Mouse (Mus musculus) neural tube, embryonic 12.5 days (tissue): ENCODE measurements around the gene Cdk11b. TPM values are rescaled to one million over a fixed set of nuclear protein-coding genes. Genes with fewer than 3 reads are reported as not detected.

Source experiments
- ATAC-seq: fragments of 200-750 bp; cut with Nextera tagmentation; 2 replicates; pipeline ENCODE4 v1.8.0; 2017; ENCODE audit warnings: low read depth, mild to moderate bottlenecking, moderate TSS enrichment, moderate library complexity; ENCODE audit not compliant: low FRiP score
- H3K27ac ChIP-seq: fragments of 300-500 bp; sonication (generic); 2 replicates; pipeline ENCODE4 v1.5.1; 2016
- H3K27me3 ChIP-seq: fragments of 300-500 bp; sonication (generic); replicated peaks from 2 replicates; pipeline ENCODE4 v1.6.1; 2016; ENCODE audit warnings: mild to moderate bottlenecking
- H3K36me3 ChIP-seq: fragments of 300-500 bp; sonication (generic); 2 replicates; pipeline ENCODE4 v1.6.1; 2016; ENCODE audit warnings: mild to moderate bottlenecking
- H3K4me1 ChIP-seq: fragments of 300-500 bp; sonication (generic); 2 replicates; pipeline ENCODE4 v1.6.1; 2016
- H3K4me2 ChIP-seq: fragments of 300-500 bp; sonication (generic); replicated peaks from 2 replicates; pipeline ENCODE4 v1.6.1; 2016; ENCODE audit warnings: mild to moderate bottlenecking
- H3K4me3 ChIP-seq: fragments of 300-500 bp; sonication (generic); 2 replicates; pipeline ENCODE4 v1.5.1; 2016
- H3K9ac ChIP-seq: fragments of 300-500 bp; sonication (generic); 2 replicates; pipeline ENCODE4 v1.6.1; 2016; ENCODE audit warnings: mild to moderate bottlenecking
- H3K9me3 ChIP-seq: fragments of 300-500 bp; sonication (generic); 2 replicates; pipeline ENCODE4 v1.6.1; 2016; ENCODE audit warnings: mild to moderate bottlenecking
- WGBS: fragments of 180-500 bp; shearing (Covaris S2); methylation state at CpG from one replicate; pipeline ENCODE4 v1.1.7; 2016; 5-methylcytosine and 5-hydroxymethylcytosine counted together
- polyA plus RNA-seq: library from polyadenylated mRNA; unstranded; fragments of >200 nt; fragmentation: Nextera tagmentation; extraction: Ambion mirVana; gene quantifications from 2 replicates; pipeline ENCODE4 v1.2.1, GENCODE M21; 2016

Cdk11b gene
- polyA plus RNA-seq, 1 experiment from 2014 or later = 79.5 TPM

DNA sequence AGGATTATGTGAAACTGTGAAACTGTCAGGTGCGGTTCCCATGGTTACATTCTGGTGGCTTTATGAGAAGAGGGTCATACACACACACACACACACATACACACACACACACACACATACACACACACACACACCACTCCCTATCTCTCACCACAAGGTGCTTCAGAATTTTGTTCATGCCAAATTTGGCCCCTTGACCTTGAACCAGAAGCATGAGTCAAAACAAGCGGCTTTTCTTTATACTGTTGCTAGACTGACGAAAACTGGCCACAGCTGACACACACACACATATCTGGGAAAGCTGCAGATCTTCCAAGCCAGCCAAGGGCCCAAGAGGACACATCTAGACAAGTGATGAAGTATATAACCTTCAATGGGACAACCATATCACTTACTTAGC is 28.9 kb upstream of the Cdk11b start:
- Histone ChIP-seq H3K36me3 (0 out of 2 replicates have a peak, but pooled peaks cover 2% of the 10 kb centered on the region), H3K4me2 (no peak overlapping the region), H3K27me3 (no peaks in the 10 kb centered on the region), H3K9ac (no peak overlapping the region), H3K9me3 (no peaks in the 10 kb centered on the region), H3K27ac (no peak overlapping the region), H3K4me1 (no peaks in the 10 kb centered on the region), H3K4me3 (no peak overlapping the region)
- 86% methylated on average over 3 of the region's 3 CpGs for WGBS
- no peak for ATAC-seq

GRCm38 (mm10) chr4:155596606-155597005 is 28.0 kb upstream of the Cdk11b start:
- 85% methylated on average over 5 of the region's 5 CpGs for WGBS
- no peaks in the 10 kb centered on the region for H3K27me3 ChIP-seq
- H3K27ac ChIP-seq = no peak overlapping the region
- H3K9ac ChIP-seq = no peak overlapping the region
- ATAC-seq = no peak
- H3K4me3 ChIP-seq = no peak overlapping the region
- no peaks in the 10 kb centered on the region for H3K36me3 ChIP-seq
- H3K4me1 ChIP-seq = no peaks in the 10 kb centered on the region
- no peak overlapping the region for H3K4me2 ChIP-seq
- no peaks in the 10 kb centered on the region for H3K9me3 ChIP-seq

- WGBS = 24% methylated on average over 20 of the region's 20 CpGs
- no peak for ATAC-seq
- Histone ChIP-seq H3K9me3 (no peaks in the 10 kb centered on the region), H3K9ac (no peak overlapping the region), H3K36me3 (no peaks in the 10 kb centered on the region), H3K27ac (no peak overlapping the region), H3K4me3 (no peak overlapping the region), H3K4me1 (peaks cover 9% of the 10 kb centered on the region; the same call in 1 of the 2 replicates), H3K4me2 (no peak overlapping the region; the same call in 1 of the 2 replicates), H3K27me3 (no peaks in the 10 kb centered on the region)
These were observed 26.1 kb upstream of the Cdk11b start for GRCm38 (mm10) chr4:155598536-155598935.

DNA sequence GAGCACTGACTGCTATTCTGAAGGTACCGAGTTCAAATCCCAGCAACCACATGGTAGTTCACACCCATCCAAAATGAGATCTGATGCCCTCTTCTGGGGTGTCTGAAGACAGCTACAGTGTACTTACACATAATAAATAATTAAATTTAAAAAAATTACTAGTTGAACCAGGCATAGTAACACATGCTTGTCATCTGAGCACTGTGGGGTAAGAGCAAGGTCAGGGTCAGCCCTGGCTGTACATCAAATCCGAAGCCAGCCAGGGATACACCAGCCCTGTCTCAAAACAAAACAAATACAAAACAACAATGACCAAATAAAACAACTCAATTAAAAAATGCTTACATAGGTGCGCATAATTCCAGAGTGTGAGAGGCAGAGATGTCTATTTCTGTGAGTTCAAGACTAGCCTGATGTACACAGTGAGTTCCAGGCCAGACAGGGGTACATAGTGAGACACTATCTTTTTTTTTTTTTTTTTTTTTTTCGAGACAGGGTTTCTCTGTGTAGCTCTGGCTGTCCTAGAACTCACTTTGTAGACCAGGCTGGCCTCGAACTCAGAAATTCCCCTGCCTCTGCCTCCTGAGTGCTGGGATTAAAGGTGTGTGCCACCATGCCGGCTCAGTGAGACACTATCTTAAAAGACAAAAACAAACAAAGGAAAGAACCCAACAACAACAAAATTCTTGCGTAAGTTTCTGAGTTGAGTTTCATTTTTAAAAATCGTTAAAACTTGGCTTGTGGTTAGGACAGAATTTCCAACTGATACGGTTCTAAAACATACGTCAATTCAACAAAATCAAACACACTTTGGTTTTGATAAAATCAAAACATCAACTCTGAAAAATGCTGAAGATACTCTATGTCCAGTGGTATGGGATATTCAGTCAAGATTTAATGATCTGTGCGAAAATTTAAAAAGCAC is 24.5 kb upstream of the Cdk11b start:
- peak overlapping the region; percentile 95 for H3K4me2 ChIP-seq
- 90% methylated on average over 11 of the region's 11 CpGs for WGBS
- no peaks in the 10 kb centered on the region for H3K9me3 ChIP-seq
- peaks cover 9% of the 10 kb centered on the region; the same call in 1 of the 2 replicates for H3K4me1 ChIP-seq
- H3K4me3 ChIP-seq = peak overlapping the region; percentile 98; the same call in 1 of the 2 replicates
- H3K27ac ChIP-seq = no peak overlapping the region
- no peaks in the 10 kb centered on the region for H3K27me3 ChIP-seq
- no peak for ATAC-seq
- peaks cover 8% of the 10 kb centered on the region; the same call in 1 of the 2 replicates for H3K36me3 ChIP-seq
- peak overlapping the region; percentile 97 for H3K9ac ChIP-seq

- H3K9ac ChIP-seq = peak within 1 kb of the TSS; percentile 97
- peak within 1 kb of the TSS; percentile 98 for H3K4me3 ChIP-seq
- peak within 1 kb of the TSS; percentile 97 for H3K27ac ChIP-seq
- H3K4me1 ChIP-seq = peaks cover 9% of the 10 kb centered on the region; the same call in 1 of the 2 replicates
- peaks cover 8% of the 10 kb centered on the region; the same call in 1 of the 2 replicates for H3K36me3 ChIP-seq
- no peaks in the 10 kb centered on the region for H3K9me3 ChIP-seq
- no peaks in the 10 kb centered on the region for H3K27me3 ChIP-seq
- WGBS = under 1% methylated on average over 61 of the region's 65 CpGs
- peak within 1 kb of the TSS; percentile 95 for H3K4me2 ChIP-seq
- peak; percentile 97 for ATAC-seq
These were observed 23.3 kb upstream of the Cdk11b start, which contains the start of gene Slc35e2 for GRCm38 (mm10) chr4:155601091-155601996. Gene Slc35e2, plus strand, starts transcription at chr4:155601416.

DNA sequence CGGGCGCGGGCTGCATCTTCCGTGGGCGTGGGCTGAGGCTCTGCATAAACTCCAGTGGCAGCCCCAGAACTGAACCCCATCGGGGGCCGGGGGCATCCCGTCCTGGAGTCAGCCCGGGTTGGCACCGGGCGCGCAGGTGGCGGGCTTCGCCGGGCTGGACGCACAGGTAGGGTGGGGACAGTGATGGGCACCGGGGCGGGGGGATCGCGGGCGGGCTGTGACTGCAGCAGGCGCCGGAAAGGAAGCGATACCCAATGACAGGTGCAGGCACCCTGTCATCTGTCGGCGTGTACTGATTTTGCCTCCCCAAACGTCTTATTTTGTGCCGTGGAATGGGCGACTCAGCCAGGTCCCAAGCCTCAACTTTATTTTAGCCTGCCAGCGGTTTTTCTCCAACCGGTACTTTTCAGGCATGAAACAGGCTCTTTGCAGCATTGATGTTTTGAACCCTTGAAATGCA is 22.6 kb upstream of the Cdk11b start:
- Histone ChIP-seq H3K36me3 (peaks cover 8% of the 10 kb centered on the region; the same call in 1 of the 2 replicates), H3K4me2 (peak overlapping the region; percentile 95), H3K27me3 (no peaks in the 10 kb centered on the region), H3K9ac (peak overlapping the region; percentile 97), H3K9me3 (no peaks in the 10 kb centered on the region), H3K27ac (peak overlapping the region; percentile 97), H3K4me1 (peaks cover 9% of the 10 kb centered on the region; the same call in 1 of the 2 replicates), H3K4me3 (peak overlapping the region; percentile 98)
- 3% methylated on average over 30 of the region's 31 CpGs for WGBS
- peak; percentile 42 for ATAC-seq

DNA sequence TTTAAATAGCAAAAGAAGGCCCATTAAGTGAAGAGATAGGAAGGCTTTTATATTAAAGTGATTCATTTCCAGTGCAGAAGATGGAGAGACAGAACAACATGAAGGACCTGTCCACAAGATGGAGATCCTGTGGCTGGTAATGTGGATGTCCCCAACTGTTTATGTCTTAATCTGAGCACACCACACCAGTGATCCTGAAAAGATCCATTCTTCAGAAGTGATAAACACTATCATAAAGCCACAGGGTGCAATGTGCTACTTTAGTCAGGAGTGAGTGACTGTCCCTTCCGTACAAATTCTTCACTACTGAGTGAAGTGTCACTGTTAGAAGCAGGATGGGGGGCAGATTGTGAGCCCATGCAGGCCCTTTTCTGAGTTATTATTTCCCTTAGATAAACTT is 21.9 kb upstream of the Cdk11b start:
- H3K27me3 ChIP-seq = no peaks in the 10 kb centered on the region
- H3K36me3 ChIP-seq = peaks cover 8% of the 10 kb centered on the region; the same call in 1 of the 2 replicates
- H3K9me3 ChIP-seq = no peaks in the 10 kb centered on the region
- ATAC-seq = no peak
- H3K27ac ChIP-seq = no peak overlapping the region
- WGBS = 78% methylated on average over 1 of the region's 1 CpGs
- H3K4me2 ChIP-seq = peak overlapping the region; percentile 95
- peak overlapping the region; percentile 97; the same call in 1 of the 2 replicates for H3K9ac ChIP-seq
- peaks cover 9% of the 10 kb centered on the region; the same call in 1 of the 2 replicates for H3K4me1 ChIP-seq
- H3K4me3 ChIP-seq = no peak overlapping the region

DNA sequence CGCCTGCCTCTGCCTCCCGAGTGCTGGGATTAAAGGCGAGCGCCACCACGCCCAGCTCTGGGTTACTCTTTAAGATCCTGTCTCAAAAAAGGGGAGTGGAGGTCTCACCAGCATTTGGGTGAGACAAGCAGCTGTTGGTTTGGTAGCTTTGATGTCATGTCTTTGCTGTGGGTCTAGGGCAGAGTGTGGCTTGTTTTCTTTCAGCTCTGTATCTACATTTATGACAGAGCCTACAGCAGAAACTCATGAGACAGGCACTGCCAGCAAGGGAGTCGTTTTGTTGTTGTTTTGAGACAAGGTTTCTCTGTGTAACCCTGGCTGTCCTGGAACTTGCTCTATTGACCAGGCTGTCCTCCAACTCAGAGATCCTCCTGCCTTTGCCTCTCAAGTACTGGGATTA is 20.9 kb upstream of the Cdk11b start:
- H3K36me3 ChIP-seq = peaks cover 8% of the 10 kb centered on the region; the same call in 1 of the 2 replicates
- 95% methylated on average over 6 of the region's 6 CpGs for WGBS
- no peak overlapping the region for H3K27ac ChIP-seq
- no peak overlapping the region for H3K9ac ChIP-seq
- no peak overlapping the region for H3K4me2 ChIP-seq
- no peak overlapping the region for H3K4me3 ChIP-seq
- no peaks in the 10 kb centered on the region for H3K9me3 ChIP-seq
- no peak for ATAC-seq
- H3K4me1 ChIP-seq = peaks cover 9% of the 10 kb centered on the region; the same call in 1 of the 2 replicates
- no peaks in the 10 kb centered on the region for H3K27me3 ChIP-seq

DNA sequence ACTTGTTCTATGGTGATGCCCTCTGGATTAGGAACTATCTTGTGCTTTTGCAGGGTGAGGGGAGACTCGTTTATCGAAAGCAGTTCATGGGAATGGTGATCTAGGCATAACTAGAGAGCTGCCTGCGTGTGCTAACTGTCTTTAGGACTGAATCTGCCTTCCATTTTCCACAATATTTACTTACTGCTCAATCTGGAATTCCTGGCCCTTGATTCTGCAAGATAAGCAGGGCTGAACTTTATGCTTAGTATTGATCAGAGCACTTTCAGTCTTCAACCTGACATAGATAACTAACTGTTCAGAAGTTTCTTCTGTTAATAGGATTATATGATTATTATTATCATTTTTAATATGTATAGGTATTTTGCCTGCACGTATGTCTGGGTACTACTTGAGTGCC is 19.5 kb upstream of the Cdk11b start:
- no peaks in the 10 kb centered on the region for H3K27me3 ChIP-seq
- no peak for ATAC-seq
- 97% methylated on average over 4 of the region's 4 CpGs for WGBS
- no peaks in the 10 kb centered on the region for H3K9me3 ChIP-seq
- no peak overlapping the region for H3K4me2 ChIP-seq
- peaks cover 16% of the 10 kb centered on the region for H3K36me3 ChIP-seq
- H3K4me3 ChIP-seq = no peak overlapping the region
- peaks cover 9% of the 10 kb centered on the region; the same call in 1 of the 2 replicates for H3K4me1 ChIP-seq
- no peak overlapping the region for H3K27ac ChIP-seq
- no peak overlapping the region for H3K9ac ChIP-seq

DNA sequence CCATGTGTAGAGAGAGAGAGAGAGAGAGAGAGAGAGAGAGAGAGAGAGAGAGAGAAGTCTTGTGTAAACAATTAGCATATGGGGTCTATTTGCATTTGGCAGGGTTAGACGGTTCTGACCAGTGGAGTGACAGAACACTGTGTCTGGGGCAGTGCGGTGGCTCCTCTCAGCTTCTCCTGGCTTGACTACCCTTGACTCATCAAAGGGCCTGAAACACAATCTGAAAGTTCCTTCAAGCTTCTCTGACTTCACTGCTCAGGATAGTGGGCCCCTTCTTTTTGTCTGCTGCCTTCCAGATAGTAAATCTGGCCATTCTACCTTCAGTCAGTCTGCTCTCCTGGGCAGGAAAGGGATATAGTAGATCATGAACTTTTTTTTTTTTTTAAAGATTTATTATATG is 17.8 kb upstream of the Cdk11b start:
- Histone ChIP-seq H3K4me1 (peaks cover 9% of the 10 kb centered on the region; the same call in 1 of the 2 replicates), H3K9ac (no peak overlapping the region), H3K36me3 (peaks cover 27% of the 10 kb centered on the region), H3K4me3 (no peak overlapping the region), H3K27me3 (no peaks in the 10 kb centered on the region), H3K27ac (no peak overlapping the region), H3K9me3 (no peaks in the 10 kb centered on the region), H3K4me2 (no peak overlapping the region)
- no peak for ATAC-seq
- 75% methylated on average over 2 of the region's 2 CpGs for WGBS

DNA sequence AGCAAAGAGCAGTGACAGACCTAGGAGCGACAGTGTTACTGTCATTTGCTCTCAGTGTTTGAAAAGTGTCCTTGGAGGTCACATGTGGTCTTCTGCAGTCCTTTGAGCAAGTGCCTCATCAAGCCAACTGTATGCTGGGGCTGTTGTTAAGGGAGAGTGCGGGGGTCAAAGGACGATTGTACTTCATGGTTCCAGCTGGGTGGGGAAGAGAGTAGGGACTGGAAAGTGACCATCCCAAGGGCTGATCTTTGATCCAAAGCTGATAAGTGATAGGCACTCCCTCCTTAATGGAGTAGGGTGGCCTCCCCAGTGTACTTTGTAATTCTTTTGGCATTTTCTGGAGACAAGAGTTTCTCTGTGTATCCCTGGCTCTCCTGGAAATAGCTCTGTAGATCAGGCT is 12.8 kb upstream of the Cdk11b start:
- Histone ChIP-seq H3K27ac (no peak overlapping the region), H3K9me3 (no peaks in the 10 kb centered on the region), H3K4me2 (no peak overlapping the region), H3K9ac (no peak overlapping the region), H3K27me3 (no peaks in the 10 kb centered on the region), H3K36me3 (peaks cover 62% of the 10 kb centered on the region), H3K4me3 (no peak overlapping the region), H3K4me1 (no peaks in the 10 kb centered on the region)
- no peak for ATAC-seq
- 92% methylated on average over 3 of the region's 3 CpGs for WGBS
